Mouse (Mus musculus) hindbrain, embryonic 12.5 days (tissue): Measurements from ENCODE around the gene Cdc42ep2. TPM values are rescaled to one million over a fixed set of nuclear protein-coding genes. Genes with fewer than 3 reads are reported as not detected.

Experiments
- ATAC-seq: fragments of 200-750 bp; cut with Nextera tagmentation; 2 replicates; pipeline ENCODE4 v1.8.0; 2017; ENCODE audit warnings: moderate TSS enrichment; ENCODE audit not compliant: low FRiP score
- H3K27ac ChIP-seq: fragments of 300-500 bp; sonication (generic); 2 replicates; pipeline ENCODE4 v1.5.1; 2016; ENCODE audit warnings: mild to moderate bottlenecking
- H3K27me3 ChIP-seq: fragments of 300-500 bp; sonication (generic); 2 replicates; pipeline ENCODE4 v1.6.1; 2016; ENCODE audit warnings: mild to moderate bottlenecking
- H3K36me3 ChIP-seq: fragments of 300-500 bp; sonication (generic); 2 replicates; pipeline ENCODE4 v1.6.1; 2016; ENCODE audit warnings: mild to moderate bottlenecking
- H3K4me1 ChIP-seq: fragments of 300-500 bp; sonication (generic); 2 replicates; pipeline ENCODE4 v1.6.1; 2016
- H3K4me2 ChIP-seq: fragments of 300-500 bp; sonication (generic); replicated peaks from 2 replicates; pipeline ENCODE4 v1.6.1; 2016; ENCODE audit warnings: mild to moderate bottlenecking
- H3K4me3 ChIP-seq: fragments of 300-500 bp; sonication (generic); 2 replicates; pipeline ENCODE4 v1.5.1; 2016; ENCODE audit warnings: mild to moderate bottlenecking
- H3K9ac ChIP-seq: fragments of 300-500 bp; sonication (generic); 2 replicates; pipeline ENCODE4 v1.6.1; 2016; ENCODE audit warnings: mild to moderate bottlenecking, moderate library complexity
- H3K9me3 ChIP-seq: fragments of 300-500 bp; sonication (generic); replicated peaks from 2 replicates; pipeline ENCODE4 v1.6.1; 2016; ENCODE audit warnings: mild to moderate bottlenecking
- WGBS: fragments of 180-500 bp; shearing (Covaris S2); methylation state at CpG from one replicate; pipeline ENCODE4 v1.1.7; 2016; 5-methylcytosine and 5-hydroxymethylcytosine counted together
- polyA plus RNA-seq: library from polyadenylated mRNA; unstranded; fragments of >200 nt; fragmentation: Nextera tagmentation; extraction: Ambion mirVana; gene quantifications from 2 replicates; pipeline ENCODE4 v1.2.1, GENCODE M21; 2016

Gene Cdc42ep2
- 5.1 and 6.1 TPM in 2 replicates for polyA plus RNA-seq

DNA sequence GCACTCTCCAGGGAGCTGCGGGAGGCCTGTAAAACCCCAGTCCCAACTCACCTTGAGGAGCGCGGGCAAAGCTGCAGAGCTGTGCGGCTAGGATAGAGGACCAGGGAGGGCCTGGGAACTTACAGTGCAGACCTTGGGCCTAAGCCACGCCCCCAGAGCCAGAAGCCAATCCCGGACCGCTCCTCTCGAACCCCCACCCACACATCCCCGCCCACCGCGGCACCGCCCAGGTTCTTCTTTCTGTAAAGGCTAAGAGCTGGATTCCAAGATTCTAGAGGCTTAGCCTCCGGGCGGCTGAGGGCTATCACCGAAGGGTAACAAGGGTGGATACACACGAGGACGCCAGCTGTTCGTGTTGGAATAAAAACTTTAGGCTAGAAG is at the start of gene Cdc42ep2:
TSS of gene Cdc42ep2 (minus strand) at position 104 of the 381 bp plus-strand sequence.
- Histone ChIP-seq H3K36me3 (no peaks in the 10 kb centered on the region), H3K4me2 (peak within 1 kb of the TSS; percentile 98), H3K9me3 (no peaks in the 10 kb centered on the region), H3K27me3 (peaks cover 13% of the 10 kb centered on the region), H3K9ac (peak within 1 kb of the TSS; percentile 63), H3K27ac (peak within 1 kb of the TSS; percentile 77), H3K4me1 (peaks cover 19% of the 10 kb centered on the region), H3K4me3 (peak within 1 kb of the TSS; percentile 58)
- under 1% methylated on average over 18 of the region's 18 CpGs for WGBS
- ATAC-seq = peak; percentile 93

DNA sequence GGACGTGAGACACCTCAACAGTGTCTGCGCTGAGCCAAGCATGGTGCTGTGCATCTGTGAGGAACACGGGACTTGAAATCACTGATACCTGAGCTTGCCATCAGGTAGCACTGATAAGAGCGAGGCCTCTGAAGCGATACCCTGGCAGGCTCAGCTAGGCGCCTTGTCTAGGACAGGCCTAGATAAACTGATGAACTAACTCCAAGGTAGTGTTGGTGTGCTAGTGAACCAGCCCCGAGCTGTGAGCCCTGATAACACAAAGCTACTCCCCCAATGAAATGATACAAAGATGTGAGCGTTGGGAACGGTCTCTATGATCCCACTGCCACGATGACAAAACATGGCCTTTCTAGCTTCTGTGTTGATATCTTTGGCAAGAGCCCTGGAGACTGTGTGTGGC is 43.0 kb upstream of the Cdc42ep2 start:
- Histone ChIP-seq H3K4me1 (peaks cover 17% of the 10 kb centered on the region), H3K4me2 (no peak overlapping the region), H3K36me3 (no peaks in the 10 kb centered on the region), H3K9me3 (no peaks in the 10 kb centered on the region), H3K9ac (no peak overlapping the region), H3K27ac (no peak overlapping the region), H3K4me3 (no peak overlapping the region), H3K27me3 (no peaks in the 10 kb centered on the region)
- ATAC-seq = no peak
- WGBS = 89% methylated on average over 10 of the region's 10 CpGs

DNA sequence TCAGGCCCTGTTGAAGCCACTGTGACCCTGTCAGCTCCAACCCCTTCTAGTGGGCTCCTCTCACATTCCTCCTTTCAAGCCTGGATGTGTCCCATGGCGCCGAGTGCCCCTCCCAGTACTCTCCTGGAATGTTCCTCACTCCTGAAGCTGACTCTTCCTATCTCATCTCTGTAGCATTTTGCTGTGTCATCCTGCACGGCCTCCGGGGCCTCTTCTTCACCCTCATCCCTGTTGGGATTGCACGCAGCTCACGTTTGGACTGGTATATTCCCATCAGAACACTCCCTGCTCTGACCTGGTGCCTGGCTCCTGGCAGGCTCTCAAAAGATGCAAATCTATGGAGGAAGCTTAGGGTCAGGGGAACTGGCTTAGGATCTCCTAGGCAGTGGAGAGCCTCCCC is 42.2 kb upstream of the Cdc42ep2 start:
- H3K4me2 ChIP-seq = no peak overlapping the region
- H3K27ac ChIP-seq = no peak overlapping the region
- H3K27me3 ChIP-seq = no peaks in the 10 kb centered on the region
- peaks cover 21% of the 10 kb centered on the region for H3K4me1 ChIP-seq
- WGBS = 65% methylated on average over 6 of the region's 6 CpGs
- no peak for ATAC-seq
- H3K36me3 ChIP-seq = no peaks in the 10 kb centered on the region
- H3K9ac ChIP-seq = peak overlapping the region; percentile 28; the same call in 1 of the 2 replicates
- no peak overlapping the region for H3K4me3 ChIP-seq
- no peaks in the 10 kb centered on the region for H3K9me3 ChIP-seq

DNA sequence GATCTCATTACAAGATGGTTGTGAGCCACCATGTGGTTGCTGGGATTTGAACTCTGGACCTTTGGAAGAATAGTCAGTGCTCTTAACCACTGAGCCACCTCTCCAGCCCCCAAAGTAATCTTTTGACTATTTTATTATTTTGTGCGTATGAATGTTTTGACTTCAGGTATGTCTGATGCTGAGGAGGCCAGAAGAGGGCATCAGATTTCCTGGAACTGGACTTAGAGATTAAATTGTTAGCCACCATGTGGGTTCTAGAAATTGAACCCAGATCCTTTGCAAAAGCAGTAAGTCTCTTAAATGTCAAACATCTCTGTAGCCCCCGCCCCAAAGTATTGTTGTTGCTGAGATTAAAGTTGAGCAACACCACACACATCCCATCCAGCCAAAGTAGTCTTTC is 41.3 kb upstream of the Cdc42ep2 start:
- Histone ChIP-seq H3K27me3 (no peaks in the 10 kb centered on the region), H3K9ac (no peak overlapping the region), H3K36me3 (no peaks in the 10 kb centered on the region), H3K4me2 (no peak overlapping the region), H3K9me3 (no peaks in the 10 kb centered on the region), H3K4me3 (no peak overlapping the region), H3K27ac (no peak overlapping the region), H3K4me1 (peaks cover 21% of the 10 kb centered on the region)
- no peak for ATAC-seq
- 90% methylated on average over 2 of the region's 2 CpGs for WGBS

DNA sequence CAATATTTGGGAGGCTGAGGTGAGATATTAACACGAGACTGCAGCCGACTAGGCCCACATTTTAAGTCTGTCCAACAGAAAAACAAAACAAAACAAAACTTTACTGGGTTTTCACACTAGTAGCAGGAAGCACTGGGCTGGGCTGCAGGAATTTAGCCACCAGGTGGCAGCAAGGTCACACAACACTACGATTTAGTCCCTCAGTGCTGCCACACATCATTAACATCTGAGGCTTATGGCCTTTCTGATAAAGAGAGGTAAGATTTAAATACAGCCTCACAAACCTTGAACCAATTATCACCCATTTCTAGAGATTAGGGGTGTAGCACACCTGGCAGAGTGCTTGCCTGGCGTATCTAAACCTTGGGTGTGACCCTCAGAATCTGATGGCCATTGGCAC is 40.7 kb upstream of the Cdc42ep2 start:
- H3K27ac ChIP-seq = no peak overlapping the region
- WGBS = 18% methylated on average over 4 of the region's 4 CpGs
- peaks cover 21% of the 10 kb centered on the region for H3K4me1 ChIP-seq
- H3K27me3 ChIP-seq = no peaks in the 10 kb centered on the region
- H3K9me3 ChIP-seq = no peaks in the 10 kb centered on the region
- no peak overlapping the region for H3K4me3 ChIP-seq
- ATAC-seq = peak; percentile 38; the same call in 1 of the 2 replicates
- no peak overlapping the region for H3K9ac ChIP-seq
- no peaks in the 10 kb centered on the region for H3K36me3 ChIP-seq
- H3K4me2 ChIP-seq = no peak overlapping the region

DNA sequence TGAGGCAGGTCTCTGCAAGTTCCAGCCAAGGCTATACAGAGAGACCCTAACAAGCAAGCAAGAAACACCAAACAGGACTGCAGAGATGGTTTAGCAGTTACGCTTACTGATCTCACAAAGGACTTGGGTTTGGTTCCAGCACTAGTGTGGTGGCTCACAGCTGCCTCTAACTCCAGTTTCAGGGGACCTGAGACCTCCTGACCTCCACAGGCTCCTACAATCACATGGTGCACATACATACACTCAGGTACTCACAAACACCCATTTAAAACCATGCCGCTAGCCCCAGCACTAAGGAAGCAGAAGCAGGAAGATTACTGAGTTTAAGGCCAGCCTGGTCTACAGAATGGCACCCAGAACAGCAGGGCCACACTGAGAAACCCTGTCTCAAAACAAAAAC is 40.2 kb upstream of the Cdc42ep2 start:
- no peak for ATAC-seq
- Histone ChIP-seq H3K27me3 (no peaks in the 10 kb centered on the region), H3K9ac (no peak overlapping the region), H3K4me1 (peaks cover 21% of the 10 kb centered on the region), H3K4me2 (peak overlapping the region; percentile 84), H3K36me3 (no peaks in the 10 kb centered on the region), H3K9me3 (no peaks in the 10 kb centered on the region), H3K4me3 (peak overlapping the region; percentile 62), H3K27ac (no peak overlapping the region)
- WGBS = 78% methylated on average over 2 of the region's 2 CpGs

DNA sequence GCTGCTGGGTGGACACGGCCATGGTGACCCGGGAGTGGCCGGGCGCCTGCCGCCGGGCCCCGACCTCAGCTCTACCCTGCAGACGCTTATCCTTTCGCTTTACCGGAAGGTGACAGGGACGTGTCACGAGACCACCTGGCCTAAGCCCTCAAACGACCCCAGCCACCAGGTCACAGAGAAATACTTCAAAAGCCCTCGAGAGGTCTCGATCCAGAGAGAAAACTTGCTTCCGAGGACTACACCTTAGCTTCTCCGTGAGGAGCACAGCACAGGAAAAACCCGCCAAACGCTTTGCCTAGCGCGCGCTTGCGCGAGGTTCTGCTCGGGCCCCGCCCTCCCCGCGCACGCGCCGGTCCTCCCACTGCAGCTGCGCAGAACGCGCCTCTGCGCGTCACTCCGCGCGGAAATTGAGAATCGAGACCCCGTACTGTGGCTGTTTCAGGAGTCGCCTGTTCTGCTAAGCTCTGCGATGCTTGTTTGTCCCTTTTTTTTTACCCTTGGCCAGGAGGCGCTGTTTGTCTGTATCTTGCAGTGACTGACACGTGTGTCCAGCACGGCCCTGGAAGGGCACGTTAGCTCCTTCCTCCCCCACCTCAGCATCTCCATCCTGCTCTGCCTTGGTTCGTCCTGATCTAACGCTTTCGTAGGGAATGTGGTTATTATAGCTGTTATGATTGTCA is 39.4 kb upstream of the Cdc42ep2 start, which contains the start of gene Pola2:
TSS of gene Pola2 (minus strand) at position 320 of the 680 bp plus-strand sequence.
- Histone ChIP-seq H3K27ac (peak within 1 kb of the TSS; percentile 60), H3K4me3 (peak within 1 kb of the TSS; percentile 62)
- WGBS = under 1% methylated on average over 50 of the region's 50 CpGs

DNA sequence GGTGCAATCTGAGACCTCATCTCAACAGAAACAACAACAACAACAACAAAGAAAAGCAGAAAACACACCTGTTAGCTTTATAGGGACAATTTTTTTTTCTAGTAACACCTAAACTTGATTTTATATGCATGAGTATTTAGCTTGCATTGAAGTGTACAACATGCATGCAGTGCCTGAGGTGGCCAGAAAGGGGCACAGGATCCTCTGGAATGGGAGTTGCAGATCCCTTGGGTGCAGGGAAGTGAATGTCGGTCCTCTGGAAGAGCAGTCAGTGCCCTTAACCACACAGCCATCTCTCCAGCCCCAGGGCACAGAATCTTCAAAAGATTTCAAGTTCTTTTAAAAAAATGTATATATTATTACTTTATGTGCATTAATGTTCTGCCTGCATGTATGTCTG is 38.0 kb upstream of the Cdc42ep2 start:
- peaks cover 21% of the 10 kb centered on the region for H3K4me1 ChIP-seq
- 18% methylated on average over 1 of the region's 1 CpGs for WGBS
- no peak for ATAC-seq
- no peak overlapping the region for H3K27ac ChIP-seq
- no peaks in the 10 kb centered on the region for H3K9me3 ChIP-seq
- H3K36me3 ChIP-seq = peaks cover 14% of the 10 kb centered on the region; the same call in 1 of the 2 replicates
- H3K4me2 ChIP-seq = peak overlapping the region; percentile 84
- H3K27me3 ChIP-seq = no peaks in the 10 kb centered on the region
- no peak overlapping the region; the same call in 1 of the 2 replicates for H3K9ac ChIP-seq
- H3K4me3 ChIP-seq = peak overlapping the region; percentile 62

More for the DNA sequence above, 39.4 kb upstream of the Cdc42ep2 start, which contains the start of gene Pola2:
- H3K4me2 ChIP-seq = peak within 1 kb of the TSS; percentile 84
- ATAC-seq = peak; percentile 89
- no peaks in the 10 kb centered on the region for H3K9me3 ChIP-seq
- H3K4me1 ChIP-seq = peaks cover 21% of the 10 kb centered on the region
- H3K36me3 ChIP-seq = 0 out of 2 replicates have a peak, but pooled peaks cover 1% of the 10 kb centered on the region
- H3K9ac ChIP-seq = peak within 1 kb of the TSS; percentile 74
- H3K27me3 ChIP-seq = no peaks in the 10 kb centered on the region

DNA sequence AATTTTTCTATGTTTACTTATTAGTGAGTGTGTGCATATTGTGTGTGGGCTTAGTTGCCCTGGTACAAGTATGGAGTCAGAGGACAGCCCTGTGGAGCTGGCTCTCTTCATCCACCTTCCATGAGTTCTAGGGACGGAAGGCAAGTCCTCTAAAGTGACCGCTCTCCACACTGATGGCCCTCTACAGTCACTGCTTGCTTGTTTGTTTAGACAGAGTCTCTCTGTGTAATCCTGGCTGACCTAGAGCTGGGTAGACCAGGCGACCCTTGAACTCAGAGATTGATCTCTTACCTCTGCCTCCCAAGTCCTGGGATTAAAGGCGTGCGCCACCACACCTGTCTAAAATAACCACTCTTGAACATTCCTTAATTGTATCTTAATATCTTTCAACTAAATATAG is 32.8 kb upstream of the Cdc42ep2 start:
- WGBS = 89% methylated on average over 5 of the region's 5 CpGs
- no peak for ATAC-seq
- Histone ChIP-seq H3K4me2 (no peak overlapping the region), H3K36me3 (peaks cover 44% of the 10 kb centered on the region), H3K9me3 (no peaks in the 10 kb centered on the region), H3K9ac (no peak overlapping the region), H3K27ac (no peak overlapping the region), H3K4me3 (no peak overlapping the region), H3K4me1 (peaks cover 6% of the 10 kb centered on the region; the same call in 1 of the 2 replicates), H3K27me3 (no peaks in the 10 kb centered on the region)

DNA sequence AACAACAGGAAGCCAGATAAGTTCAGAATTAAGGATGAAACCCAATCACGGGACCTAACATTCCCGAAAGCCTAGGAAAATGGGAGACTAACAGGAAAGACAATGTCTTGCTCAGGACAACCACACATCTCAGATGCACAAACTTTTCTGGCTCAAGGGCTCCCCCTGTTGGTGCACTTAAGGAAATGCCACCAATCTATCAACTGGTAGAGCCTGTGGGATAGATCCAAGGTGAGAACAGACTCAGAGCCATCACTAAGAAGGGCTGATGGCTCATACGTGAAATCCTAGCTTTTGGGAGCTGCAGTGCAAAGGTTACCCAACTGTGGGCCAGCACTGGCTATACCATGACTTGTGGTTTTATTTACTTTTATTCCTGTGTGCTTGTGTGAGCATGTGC is 32.1 kb upstream of the Cdc42ep2 start:
- no peak overlapping the region for H3K9ac ChIP-seq
- ATAC-seq = no peak
- H3K27me3 ChIP-seq = no peaks in the 10 kb centered on the region
- H3K9me3 ChIP-seq = no peaks in the 10 kb centered on the region
- H3K4me1 ChIP-seq = peaks cover 5% of the 10 kb centered on the region; the same call in 1 of the 2 replicates
- H3K27ac ChIP-seq = no peak overlapping the region
- H3K36me3 ChIP-seq = peaks cover 50% of the 10 kb centered on the region
- H3K4me3 ChIP-seq = no peak overlapping the region
- no peak overlapping the region for H3K4me2 ChIP-seq
- 39% methylated on average over 3 of the region's 3 CpGs for WGBS

DNA sequence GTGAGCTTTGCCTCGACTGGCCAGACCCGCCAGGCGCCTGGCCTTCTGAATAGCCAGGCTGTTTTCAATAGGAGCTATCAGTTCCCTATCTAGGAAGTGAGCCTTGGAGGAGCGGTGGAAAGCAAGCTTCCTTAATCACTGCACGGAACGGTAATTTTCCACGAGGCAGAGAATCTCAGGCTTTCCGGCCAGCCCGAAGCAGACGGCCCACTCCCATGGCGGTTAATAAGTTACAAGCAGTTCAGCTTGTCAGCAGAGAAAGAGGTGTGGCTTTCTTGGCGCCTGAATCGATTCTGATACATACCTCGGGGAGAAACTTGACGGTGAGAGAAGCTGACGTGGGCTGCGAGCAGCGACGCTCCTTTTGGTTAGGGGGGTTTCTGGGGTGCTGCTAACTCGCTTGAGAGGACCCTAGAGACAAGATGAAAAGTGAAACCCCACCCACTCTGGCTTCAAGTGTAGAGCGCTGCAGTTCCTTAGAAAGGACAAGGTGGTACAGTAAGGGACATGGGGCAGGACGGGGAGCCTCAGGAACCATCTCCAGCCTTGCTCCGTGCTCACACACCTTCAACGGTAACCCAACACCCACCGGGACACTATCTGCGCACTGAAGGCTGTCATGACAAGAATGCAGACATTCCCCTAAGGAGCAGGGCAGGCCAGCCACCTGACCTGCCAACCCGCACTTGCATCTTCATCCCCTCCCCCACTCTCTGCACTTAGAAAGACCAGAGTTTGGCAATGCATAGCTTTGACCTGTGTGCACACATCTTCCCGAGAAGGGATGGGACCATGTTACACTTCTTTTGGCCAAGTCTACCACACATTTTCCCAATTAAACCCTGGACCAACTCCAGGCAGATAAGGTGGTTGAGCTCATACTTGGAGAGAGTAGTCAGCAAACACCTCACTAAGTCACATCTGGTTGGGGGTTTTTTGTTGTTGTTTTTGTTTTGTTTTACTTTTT is 31.4 kb upstream of the Cdc42ep2 start:
- H3K9me3 ChIP-seq = no peaks in the 10 kb centered on the region
- WGBS = 86% methylated on average over 28 of the region's 28 CpGs
- H3K36me3 ChIP-seq = peaks cover 57% of the 10 kb centered on the region
- no peak overlapping the region for H3K4me2 ChIP-seq
- H3K4me3 ChIP-seq = no peak overlapping the region
- H3K27me3 ChIP-seq = no peaks in the 10 kb centered on the region
- no peak overlapping the region for H3K27ac ChIP-seq
- no peak overlapping the region for H3K9ac ChIP-seq
- H3K4me1 ChIP-seq = peaks cover 5% of the 10 kb centered on the region; the same call in 1 of the 2 replicates
- ATAC-seq = no peak

DNA sequence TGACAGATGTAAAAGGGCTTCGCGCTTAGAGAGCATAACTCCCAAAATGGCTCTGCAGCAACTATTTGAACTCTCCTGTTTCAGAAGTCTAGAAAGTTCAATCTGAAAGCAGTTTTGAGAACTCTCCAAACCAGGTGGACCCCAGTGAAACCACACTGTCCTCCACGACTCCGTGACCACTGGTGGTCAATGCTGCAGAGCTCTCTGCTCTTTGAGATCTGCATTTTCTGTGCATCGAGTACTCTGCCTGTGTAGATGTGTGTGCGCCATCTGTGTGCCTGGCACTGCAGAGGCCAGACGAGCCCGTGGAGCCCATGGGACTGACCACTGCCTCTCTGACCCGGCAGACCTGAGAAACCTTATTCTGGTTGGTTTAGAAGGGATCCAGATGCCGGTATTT is 30.3 kb upstream of the Cdc42ep2 start:
- ATAC-seq = no peak
- Histone ChIP-seq H3K36me3 (peaks cover 68% of the 10 kb centered on the region), H3K9me3 (no peaks in the 10 kb centered on the region), H3K27ac (no peak overlapping the region), H3K9ac (no peak overlapping the region), H3K4me1 (peaks cover 5% of the 10 kb centered on the region; the same call in 1 of the 2 replicates), H3K4me3 (no peak overlapping the region), H3K4me2 (no peak overlapping the region), H3K27me3 (no peaks in the 10 kb centered on the region)
- WGBS = 94% methylated on average over 10 of the region's 10 CpGs
